Mouse (Mus musculus) spleen, adult 10 weeks (tissue): ENCODE data around the gene Snx11. TPM values are rescaled to one million over a fixed set of nuclear protein-coding genes. Genes with fewer than 3 reads are reported as not detected.

Experiments
- polyA plus RNA-seq: library from polyadenylated mRNA; stranded (reverse); fragments of 350-450 nt; fragmentation: Illumina TruSeq; extraction: RNeasy Lipid Tissue Mini Kit (QIAGEN cat#74804); gene quantifications from one replicate; pipeline ENCODE4 v1.2.3, GENCODE M21; 2015; ENCODE audit warnings: low replicate concordance; ENCODE audit not compliant: insufficient read depth

Snx11 gene
- 60.5 TPM for polyA plus RNA-seq

GRCm38 (mm10) chr11:96776968-96777962 is at the start of gene Snx11:
Gene Snx11 (minus strand): TSS chr11:96777559.

DNA sequence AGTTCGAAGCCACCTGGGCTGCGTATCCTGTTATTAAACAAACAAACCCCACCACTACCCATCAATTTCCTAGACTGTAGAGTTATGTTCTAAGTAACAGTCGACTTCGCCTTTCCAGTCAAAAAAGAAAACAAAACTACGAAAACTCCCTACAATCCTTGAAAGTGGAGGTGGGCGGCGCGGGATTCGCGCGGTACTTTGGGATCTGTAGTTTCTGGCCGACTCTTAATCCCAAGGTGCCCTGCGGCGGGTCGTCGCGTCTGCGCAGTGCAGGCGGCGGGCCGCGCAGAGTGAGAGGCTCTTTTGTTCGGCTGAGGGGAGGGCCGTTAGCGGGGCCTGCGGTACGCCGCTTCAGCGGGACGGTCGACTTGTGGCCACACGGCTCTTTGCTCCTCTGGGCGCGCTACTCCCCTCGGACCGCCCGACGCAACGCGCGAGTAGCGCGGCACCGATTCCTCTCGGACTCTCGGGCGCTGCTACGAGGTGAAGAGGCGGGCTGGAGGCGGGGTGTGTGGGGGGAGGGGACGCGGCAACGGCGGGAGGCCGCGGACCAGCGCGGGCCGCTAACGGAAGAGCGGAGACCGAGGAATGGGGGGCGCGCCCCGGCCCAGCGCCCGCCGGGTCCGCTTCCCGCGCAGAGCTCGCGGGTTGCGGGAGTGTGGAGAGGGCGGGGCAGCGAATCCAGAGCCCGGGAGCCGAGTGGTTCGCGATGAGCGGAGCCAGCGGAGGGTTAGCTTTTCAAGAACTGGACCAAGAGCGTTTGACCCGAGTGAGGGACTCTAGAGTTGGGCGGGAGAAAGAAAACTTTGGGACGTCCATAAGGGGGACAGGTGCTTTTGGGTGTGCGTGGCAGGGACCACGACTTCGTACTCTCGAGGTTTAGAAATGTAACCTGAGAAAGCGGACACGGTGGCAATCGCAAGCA is 11.8 kb upstream of the Snx11 start, which contains the start of gene Cbx1:
Cbx1 (plus strand) TSS at position 257 of the 925 bp plus-strand sequence.

Other genes with a start within 250 kb of the Snx11 start
- gene Cbx1, start 11.6 kb upstream of the Snx11 start, polyA plus RNA-seq: 101 TPM
- 72.3 TPM for gene Nfe2l1, start 52.4 kb upstream of the Snx11 start, polyA plus RNA-seq
- 9.2 TPM for gene Copz2, start 72.3 kb upstream of the Snx11 start, polyA plus RNA-seq
- gene Cdk5rap3, start 138.9 kb upstream of the Snx11 start, polyA plus RNA-seq: 48.7 TPM
- gene Prr15l, start 150.5 kb upstream of the Snx11 start, polyA plus RNA-seq: 0.37 TPM
- gene Pnpo, start 166.4 kb upstream of the Snx11 start, polyA plus RNA-seq: 34.8 TPM
- gene Sp2, start 205.4 kb upstream of the Snx11 start, polyA plus RNA-seq: 12.8 TPM
- gene Sp6, start 235.8 kb upstream of the Snx11 start, polyA plus RNA-seq: 1.1 TPM